Mouse (Mus musculus) liver, embryonic 14 days (tissue): ENCODE results near the gene Zscan5b. TPM values are rescaled to one million over a fixed set of nuclear protein-coding genes. Genes with fewer than 3 reads are reported as not detected.

Experiments used
- polyA plus RNA-seq: library from polyadenylated mRNA; depleted of rRNA; stranded (reverse); fragments of >200 nt; gene quantifications from 2 replicates; pipeline ENCODE4 v1.2.3, GENCODE M21; 2012; rRNA removed

Gene Zscan5b
- polyA plus RNA-seq = not detected in 2 replicates

GRCm38 (mm10) chr7:6221978-6222377 is at the start of gene Zscan5b:
Gene Zscan5b, plus strand, starts transcription at chr7:6222278.

DNA sequence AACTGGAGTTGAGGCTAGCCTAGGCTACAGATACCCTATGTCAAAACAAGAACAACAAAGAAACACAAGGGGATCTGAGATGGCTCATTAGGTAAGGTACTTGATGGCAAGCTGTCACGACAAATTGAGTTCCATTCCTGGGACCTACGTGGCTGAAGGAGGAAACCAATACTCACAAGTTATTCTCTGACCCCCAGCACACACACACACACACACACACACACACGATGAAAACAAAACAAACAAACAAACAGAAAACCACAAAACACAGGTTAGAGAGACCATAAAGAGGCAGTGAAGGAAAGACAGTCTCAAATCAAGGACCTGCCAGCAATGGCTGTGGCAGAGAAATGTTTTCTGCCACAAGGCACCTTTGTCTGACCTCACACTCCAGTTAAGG is 25.3 kb upstream of the Zscan5b start, which contains the start of gene Galp:
TSS of gene Galp (plus strand) at position 301 of the 400 bp plus-strand sequence.

GRCm38 (mm10) chr7:6252410-6252809 is 30.3 kb downstream of the Zscan5b start, which contains the start of gene Epp13:
Gene Epp13, plus strand, starts transcription at chr7:6252710.

DNA sequence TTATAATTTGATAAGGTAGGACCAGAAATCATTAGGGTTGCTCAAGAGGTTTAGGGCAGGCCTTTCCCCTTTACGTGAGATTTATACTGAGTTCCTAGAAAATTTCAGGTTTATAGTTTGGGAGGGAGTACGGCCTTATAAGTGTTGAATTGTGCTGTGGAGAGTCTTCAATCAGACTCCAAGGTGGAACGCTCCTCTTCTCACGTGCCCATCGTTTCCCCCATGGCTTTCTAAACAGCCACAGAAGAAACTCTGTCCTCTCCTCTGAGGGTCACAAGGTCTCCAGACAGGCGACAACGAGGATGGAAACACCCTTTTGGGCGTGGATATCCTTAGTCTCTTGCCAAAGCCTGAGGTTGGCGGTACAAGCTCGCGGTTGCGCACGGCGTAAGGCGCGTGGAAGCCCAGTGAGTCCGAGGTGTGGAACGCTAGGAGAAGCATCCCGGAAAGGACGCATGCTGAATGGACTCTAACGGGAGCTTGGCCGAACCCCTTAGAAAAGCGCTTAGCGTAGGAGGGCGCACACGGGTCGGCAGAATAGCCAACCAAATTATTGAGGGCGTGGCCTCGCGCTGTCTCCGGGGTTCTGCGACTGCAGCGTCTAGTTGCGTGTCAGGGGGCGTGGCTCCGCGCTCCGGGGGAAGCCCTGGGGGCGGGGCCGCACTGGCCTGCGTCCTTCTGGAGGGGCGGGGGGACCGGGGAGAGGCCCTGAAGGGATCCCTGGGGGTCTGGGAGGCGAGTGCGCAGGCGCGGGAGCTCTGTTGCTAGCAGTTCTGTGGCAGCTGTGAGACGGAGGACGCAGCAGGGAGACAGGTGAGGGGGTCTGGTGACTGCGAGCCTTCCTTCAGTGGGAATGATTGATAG is 64.0 kb downstream of the Zscan5b start, which contains the start of gene Zfp667:
TSS of gene Zfp667 (plus strand) at position 738 of the 864 bp plus-strand sequence.

Other genes starting within 250 kb of the Zscan5b start
- gene Vmn1r65, start 211.3 kb upstream of the Zscan5b start, polyA plus RNA-seq = not detected in 2 replicates
- not detected in 2 replicates for gene Nlrp4c, start 177.1 kb upstream of the Zscan5b start, polyA plus RNA-seq
- gene Zfp787, start 66.3 kb upstream of the Zscan5b start, polyA plus RNA-seq = 11.7 and 12.9 TPM in 2 replicates
- gene Zfp444, start 50.1 kb upstream of the Zscan5b start, polyA plus RNA-seq = 9.4 and 10.4 TPM in 2 replicates
- gene Galp, start 25.2 kb upstream of the Zscan5b start, polyA plus RNA-seq = not detected in 2 replicates
- gene Epp13, start 30.4 kb downstream of the Zscan5b start, polyA plus RNA-seq = not detected in 2 replicates
- gene Zfp667, start 64.3 kb downstream of the Zscan5b start, polyA plus RNA-seq = 2.5 and 2.8 TPM in 2 replicates
- 0.62 and 0.70 TPM in 2 replicates for gene Zfp583, start 109.0 kb downstream of the Zscan5b start, polyA plus RNA-seq
- gene Gm3854, start 121.5 kb downstream of the Zscan5b start, polyA plus RNA-seq = 0.17 and 0.20 TPM in 2 replicates
- gene Zfp78, start 141.0 kb downstream of the Zscan5b start, polyA plus RNA-seq = 0.52 and 0.76 TPM in 2 replicates
- 0.78 and 1.0 TPM in 2 replicates for gene Zfp28, start 161.0 kb downstream of the Zscan5b start, polyA plus RNA-seq
- gene Smim17, start 176.4 kb downstream of the Zscan5b start, polyA plus RNA-seq = 0.11 TPM in 1 of 2 replicates, not detected in the other
- 0.01 TPM in 1 of 2 replicates, not detected in the other for gene Gm20715, start 188.0 kb downstream of the Zscan5b start, polyA plus RNA-seq
- not detected in 2 replicates for gene Olfr1344, start 216.4 kb downstream of the Zscan5b start, polyA plus RNA-seq
- not detected in 2 replicates for gene Olfr1336, start 233.9 kb downstream of the Zscan5b start, polyA plus RNA-seq
- gene Olfr1346, start 244.8 kb downstream of the Zscan5b start, polyA plus RNA-seq = not detected in 2 replicates